Mouse (Mus musculus) right cerebral cortex, postnatal 10 days (tissue): ENCODE results near the gene Pds5b.
"Not testable (repeated sequence)": the region's sequence is repeated elsewhere in the genome, so short reads cannot be mapped to it uniquely, and the experiment has no call there.

Experiments
- DNase-seq, 2 experiments: peaks; one replicate each; pipeline ENCODE4 v3.0.0; 2021; ENCODE audit warnings: low spot score in 2 of 2

Gene Pds5b

DNA sequence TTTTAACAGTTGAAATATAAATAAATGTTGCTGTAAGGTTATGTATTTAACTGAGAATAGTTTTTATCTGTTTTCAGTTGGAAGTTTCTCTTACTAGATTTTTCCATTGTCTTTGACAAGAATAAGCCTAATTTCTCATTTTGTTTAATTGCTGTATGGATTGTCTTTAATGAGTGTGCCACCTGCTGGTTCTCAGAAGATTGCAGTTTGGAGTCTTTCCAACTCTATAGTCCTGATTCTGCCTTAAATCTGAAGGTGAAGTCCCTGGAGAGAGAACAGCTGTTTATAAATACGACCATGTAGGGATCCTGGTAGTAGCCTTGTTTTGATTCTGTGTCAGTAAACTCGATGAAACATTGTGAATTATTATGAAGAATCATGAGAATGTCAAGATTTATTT is 29.2 kb downstream of the Pds5b start:
- DNase-seq = peak in 1 of 2 experiments; percentile 48

DNA sequence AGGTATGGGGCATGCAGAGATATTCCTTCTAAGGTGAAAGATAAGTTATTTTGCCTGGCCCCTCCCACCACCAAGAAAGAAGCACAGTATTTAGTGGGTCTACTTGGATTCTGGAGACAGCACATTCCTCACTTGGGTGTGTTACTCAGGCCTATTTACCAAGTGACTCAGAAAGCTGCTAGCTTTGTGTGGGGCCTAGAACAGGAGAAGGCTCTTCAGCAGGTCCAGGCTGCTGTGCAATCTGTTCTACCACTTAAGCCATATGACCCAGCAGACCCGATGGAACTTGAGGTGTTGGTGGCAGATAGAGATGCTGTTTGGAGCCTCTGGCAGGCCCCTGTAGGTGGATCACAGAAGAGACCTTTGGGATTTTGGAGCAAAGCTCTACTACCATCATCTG is 33.1 kb downstream of the Pds5b start:
- not testable (repeated sequence) for DNase-seq

DNA sequence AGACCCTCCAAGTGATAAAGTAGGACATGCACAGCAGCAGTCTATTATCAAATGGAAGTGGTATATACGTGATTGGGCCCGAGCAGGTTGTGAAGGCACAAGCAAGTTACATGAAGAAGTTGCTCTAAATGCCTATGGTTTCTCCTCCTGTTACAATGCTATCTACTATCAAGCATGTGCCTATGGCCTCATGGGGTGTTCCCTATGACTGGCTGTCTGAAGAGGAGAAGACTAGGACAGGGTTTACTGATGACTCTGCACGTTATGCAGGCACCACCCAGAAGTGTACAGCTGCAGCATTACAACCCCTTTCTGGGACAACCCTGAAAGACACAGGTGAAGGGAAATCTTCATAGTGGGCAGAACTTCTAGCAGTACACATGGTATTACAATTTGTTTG is 33.6 kb downstream of the Pds5b start:
- DNase-seq = not testable (repeated sequence)

DNA sequence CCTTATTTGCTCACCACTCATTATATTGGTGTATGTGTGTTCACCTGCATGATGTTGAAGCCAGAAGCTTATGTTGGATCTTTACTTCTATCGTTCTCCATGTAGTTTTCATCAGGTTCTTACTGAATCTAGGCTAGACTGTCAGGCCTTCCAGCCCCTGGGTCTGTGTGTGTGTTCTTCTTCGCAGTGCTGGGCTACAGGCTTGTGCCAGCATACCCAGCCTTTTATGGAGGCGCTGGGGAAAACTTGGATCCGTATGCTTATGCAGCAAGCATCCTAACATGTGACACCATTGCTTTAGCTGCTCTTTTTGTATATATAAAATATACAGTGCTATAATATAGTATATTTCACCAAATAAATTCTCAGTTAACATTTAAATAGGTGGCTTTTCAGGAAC is 38.0 kb downstream of the Pds5b start:
- DNase-seq = no peak

DNA sequence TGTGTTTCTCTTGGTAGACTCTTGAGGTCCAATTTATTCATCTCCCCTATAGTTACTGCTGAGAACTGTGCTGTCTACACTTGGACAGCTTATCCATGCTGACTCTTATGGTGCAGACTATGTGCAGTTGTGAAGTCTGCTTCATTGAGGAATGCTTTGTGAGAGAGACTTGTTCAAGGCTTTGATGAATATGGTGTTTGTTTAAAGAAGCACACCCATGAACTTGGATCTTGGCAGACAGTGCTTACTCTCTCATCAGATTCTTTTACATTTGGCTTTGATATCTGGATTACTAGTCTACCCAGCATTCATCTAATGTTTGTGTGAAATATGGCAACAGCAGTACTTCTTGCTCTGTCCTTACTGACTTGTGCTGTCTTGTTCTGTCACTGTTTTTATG is 39.9 kb downstream of the Pds5b start:
- DNase-seq = no peak

DNA sequence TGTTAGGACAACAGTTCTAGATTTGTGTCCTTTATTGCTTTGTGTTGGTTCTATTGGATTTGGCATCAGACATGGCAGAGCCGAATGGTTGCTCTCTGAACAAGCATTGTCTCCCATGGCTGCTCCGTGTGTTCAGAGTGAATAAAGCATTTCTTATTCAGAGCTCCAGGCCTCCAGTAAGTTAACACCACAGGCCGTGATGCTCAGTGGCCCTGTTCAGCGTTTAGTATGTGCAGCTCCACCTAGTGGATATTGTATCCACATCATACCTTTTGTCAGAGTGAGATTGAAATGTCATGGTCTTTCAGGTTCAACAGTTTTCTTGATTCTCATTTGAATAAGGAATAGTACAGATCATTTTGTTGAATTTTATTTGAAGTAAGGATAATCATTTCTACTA is 44.2 kb downstream of the Pds5b start:
- no peak for DNase-seq

DNA sequence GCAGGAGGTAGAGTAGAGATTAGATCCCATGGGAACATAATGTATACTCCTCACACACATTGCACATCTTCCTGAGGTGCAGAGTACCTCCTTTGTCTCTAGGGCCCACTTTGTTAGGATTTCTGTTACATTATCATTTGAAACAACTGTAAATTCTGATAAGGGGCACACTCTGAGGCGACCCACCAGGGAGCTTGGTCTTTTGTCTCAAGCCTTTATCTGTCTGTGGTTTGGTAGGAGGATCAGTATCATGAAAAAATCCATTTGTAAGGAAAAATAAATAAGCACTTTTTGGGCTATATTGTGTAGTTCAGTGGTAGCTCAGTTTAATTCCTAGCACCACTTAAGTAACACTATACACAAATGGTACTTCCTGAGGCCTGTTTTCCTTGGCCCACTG is 51.1 kb downstream of the Pds5b start:
- DNase-seq = no peak

DNA sequence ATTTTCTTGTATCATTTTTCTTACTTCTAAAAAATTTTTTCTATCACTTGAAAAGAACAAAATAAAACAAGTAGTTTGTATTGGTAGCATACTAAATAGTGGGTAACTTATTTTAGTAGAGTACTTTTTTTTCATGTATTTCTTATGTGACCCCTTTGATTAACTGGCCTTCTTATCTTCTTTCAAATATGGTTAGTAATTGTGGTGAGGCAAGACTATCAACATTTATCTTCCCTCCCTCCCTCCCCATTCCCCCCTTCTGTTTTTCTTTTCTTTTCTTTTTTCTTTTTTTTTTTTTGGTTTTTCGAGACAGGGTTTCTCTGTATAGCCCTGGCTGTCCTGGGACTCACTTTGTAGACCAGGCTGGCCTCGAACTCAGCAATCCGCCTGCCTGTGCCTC is 63.5 kb downstream of the Pds5b start:
- not testable (repeated sequence) for DNase-seq

DNA sequence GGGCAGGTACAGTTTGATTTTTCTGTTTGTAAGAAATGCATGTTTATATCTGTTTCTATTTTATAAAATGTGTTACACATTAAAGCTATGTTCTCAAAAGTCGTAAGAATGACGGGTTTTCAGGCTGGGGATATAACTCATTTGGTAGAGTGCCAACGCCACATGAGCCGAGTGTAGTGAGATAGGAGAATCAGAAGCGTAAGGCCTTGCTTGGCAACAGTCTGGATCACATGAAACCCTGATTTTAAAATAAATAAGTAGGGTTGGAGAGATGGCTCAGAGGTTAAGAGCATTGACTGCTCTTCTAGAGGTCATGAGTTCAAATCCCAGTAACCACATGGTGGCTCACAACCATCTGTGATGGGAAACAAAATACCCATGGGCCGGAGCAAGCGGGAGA is 65.8 kb downstream of the Pds5b start:
- no peak for DNase-seq

DNA sequence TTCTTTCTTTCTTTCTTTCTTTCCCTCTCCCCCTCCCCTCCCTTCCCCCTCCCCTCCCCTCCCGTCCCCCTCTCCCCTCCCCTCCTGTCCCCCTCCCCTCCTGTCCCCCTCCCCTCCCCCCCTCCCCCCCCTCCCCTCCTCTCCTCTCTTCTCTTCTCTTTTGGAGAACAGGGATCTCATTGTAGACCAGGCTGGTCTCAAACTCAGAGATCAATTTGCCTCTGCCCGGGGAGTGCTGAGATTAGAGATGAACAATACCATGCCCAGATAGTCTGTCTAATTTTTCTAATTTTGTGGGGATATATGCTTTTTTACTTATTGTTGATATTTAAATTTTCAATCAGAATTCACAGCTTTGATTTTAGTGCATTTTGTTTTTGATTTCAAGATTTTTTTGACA is 67.1 kb downstream of the Pds5b start:
- no peak for DNase-seq

DNA sequence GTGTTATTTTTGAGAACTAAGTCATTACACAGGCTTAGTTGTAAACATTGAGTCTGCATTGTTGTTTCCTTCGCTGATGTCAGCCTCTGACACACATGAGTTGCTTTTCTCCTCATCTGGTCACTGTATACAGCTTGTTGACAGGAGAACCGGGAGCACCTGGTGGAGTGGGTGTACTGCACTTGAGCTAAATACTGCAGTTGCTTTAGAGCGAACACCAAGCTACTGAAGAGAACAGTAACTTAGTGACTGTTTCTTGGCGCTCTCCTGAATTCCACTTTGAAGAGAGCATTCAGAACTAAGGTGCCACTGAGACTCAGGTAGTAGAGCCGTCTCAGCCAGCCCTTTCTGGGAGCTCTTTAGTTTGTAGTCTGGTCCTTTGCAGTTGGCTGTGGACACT is 83.1 kb downstream of the Pds5b start:
- DNase-seq = no peak

DNA sequence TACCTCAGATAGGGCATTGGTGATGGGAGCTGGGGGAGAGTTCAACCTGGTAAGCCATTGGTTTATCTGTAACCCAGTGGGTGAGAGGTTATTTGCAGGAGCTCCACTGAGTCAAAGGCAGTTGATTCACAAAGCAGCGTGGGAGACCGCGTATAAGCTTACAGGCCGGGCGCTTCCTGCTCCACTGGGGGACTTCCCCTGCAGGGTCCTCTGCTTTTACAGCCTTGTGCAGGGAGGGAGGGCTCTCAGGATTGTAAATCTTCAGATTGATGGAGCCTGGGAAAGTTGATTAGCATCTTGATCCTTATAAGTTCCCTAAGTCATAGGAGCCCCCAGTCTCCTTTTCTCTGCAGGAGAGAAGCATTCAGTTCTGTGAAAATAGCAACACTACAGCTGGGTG is 98.9 kb downstream of the Pds5b start:
- DNase-seq = no peak

DNA sequence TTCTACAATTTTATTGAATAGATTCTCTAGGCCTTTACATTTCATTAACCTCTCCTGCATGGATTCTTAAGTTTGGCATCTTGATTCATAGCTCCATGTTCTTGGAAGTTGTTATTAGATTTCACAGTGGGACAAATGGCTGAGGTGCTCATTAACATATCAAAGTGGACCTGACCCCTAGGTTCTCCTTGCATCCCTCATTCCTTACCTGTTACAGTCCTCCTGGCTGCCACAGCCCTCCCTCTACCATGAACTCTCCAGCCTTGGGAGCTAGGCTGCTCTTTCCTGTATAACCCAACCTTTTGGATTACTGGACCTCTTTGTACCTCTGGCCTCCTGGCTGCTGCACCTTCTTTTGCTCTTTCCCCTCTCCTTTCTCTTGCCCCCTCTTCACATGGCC is 99.5 kb downstream of the Pds5b start:
- no peak for DNase-seq

DNA sequence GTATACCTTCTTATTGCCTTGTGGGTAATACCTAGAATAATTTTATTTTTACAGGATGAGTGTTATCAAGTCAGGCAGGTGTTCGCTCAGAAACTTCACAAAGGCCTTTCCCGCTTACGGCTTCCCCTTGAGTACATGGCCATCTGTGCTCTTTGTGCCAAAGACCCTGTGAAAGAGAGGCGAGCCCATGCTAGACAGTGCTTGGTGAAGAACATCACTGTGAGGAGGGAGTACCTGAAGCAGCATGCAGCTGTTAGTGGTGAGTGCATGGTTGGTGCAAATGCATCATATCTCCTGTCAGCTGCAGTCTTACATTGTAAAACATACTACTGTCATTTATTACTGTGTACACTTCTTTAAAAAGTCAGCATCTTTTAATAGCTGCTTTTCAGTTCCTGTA is 114.7 kb downstream of the Pds5b start:
- no peak for DNase-seq

DNA sequence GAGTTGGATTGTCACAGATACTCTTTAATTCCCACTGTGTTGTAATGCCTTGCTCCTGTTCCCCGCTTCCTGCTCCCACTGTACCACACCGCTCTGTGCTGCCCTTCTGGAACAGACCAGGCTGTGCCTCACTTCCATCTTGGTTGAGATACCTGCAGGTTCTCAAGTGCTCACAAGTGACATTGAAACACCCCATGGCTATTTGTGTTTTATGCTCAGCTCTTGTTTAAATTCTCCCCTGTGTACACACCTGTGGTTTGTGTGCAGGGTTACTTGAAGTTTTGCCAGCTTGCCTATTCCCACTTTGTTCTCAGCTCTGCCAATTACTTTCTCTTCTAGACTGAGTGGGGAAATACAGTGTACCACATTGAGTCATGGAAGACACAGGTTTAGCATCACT is 115.5 kb downstream of the Pds5b start:
- no peak for DNase-seq

DNA sequence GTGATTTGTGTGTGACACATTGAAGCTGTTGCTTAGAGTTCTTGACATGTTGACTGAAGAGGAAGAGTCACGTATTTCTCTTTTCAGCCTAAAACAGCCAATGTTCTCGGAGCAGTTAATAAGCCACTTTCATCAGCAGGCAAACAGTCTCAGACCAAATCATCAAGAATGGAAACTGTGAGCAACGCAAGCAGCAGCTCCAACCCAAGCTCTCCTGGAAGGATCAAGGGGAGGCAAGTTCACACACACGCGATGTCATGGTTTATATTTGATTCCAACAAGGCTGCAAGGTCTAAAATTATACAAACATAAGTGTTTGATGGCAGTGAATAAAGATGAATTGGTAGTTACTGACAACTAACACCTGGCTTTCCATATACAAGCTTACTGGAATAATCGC is 120.6 kb downstream of the Pds5b start:
- no peak for DNase-seq

DNA sequence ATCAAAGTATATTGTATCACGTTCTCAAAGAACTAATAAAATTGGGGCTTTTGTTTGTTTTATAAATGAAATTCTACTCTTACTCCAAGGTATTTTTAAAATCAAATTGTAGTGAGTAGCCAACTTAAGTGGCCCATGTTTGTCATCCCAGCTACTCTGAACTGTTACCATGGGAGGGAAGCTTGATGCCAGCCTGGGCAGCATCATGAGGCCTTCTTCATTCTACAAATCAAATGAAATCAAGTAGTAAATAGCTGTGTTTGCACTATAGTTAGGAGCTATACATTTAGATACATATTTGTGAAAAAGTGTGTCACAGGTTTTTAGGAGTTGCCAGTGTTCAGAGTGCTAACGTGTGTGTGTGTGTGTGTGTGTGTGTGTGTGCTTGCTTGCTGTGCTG is 126.5 kb downstream of the Pds5b start:
- no peak for DNase-seq

DNA sequence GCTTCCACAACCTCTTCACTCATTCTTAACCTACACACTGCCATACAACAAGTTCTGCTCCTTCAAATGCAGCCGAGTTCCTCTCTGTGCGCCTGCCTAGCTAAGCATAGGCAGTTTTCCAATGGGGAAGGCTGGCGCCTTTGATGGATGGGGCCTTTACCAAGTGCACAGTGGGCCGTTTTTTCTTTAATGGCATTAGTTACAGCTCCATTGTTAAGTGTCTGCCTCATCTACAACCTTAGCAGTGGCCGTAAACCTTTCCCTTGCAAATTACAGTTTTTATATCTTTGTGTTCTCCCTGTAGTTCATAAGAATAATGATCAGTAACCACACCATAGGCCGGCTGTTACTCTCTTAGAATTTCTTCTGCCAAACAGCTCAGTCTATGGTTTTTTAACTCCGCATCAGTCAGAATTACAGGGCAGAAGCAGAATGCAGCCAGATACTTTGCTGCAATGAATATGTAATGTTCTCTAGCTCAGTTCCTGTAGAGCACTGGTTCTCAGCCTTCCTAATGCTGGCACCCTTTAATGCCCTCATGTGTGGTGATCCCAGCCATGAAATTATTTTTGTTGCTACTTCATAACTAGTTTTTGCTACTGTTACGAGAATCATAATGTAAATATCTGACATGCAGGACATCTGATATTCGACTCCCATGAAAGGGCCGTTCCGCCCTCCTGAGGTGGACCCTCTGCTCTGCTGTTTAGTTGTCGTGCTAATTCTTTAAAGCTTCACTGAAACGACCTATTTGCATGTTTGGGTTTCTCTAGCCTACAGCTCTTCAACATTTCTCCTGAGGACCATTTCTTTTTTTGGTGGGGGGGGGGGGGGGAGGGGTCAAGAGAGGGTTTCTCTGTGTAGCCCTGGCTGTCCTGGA is 140.8 kb downstream of the Pds5b start:
- peak in 1 of 2 experiments; percentile 15 for DNase-seq

DNA sequence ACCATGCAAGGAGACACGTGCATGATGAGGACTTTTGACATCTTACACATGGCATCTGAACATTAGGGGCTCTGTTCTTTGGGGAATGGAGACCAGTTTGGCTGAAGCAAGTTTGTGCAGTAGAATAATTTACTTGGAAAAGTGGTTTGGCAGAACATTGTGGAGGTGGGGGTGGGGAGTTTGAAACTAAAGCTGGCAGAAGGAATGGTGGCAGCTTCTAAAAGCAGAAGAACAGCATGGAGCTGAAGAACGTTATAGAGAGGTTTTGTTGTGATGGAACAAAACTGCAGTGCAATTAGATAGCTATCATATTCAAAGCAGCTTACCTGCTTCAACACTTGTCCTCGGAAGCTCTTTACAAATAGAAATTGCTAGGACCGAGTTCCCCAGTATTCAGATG is 141.9 kb downstream of the Pds5b start:
- DNase-seq = no peak

DNA sequence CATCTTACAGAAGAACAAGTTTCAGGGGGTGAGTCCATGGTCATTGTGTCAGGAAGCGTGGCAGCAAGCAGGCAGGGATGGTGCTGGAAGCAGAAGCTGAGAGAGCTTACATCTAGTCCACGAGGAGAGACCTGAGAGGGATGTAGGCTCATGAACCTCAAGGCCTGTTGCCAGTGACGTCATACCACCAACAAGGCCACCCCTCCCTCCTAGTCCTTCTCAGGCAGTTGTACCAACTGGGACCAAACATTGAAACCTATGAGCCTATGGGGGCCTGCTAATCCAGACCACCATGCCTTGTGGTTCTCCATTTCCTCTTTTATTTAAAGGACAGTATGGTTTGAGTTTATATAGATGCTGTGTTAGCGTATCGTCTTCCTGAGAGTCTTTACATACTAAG is 143.2 kb downstream of the Pds5b start:
- DNase-seq = no peak

DNA sequence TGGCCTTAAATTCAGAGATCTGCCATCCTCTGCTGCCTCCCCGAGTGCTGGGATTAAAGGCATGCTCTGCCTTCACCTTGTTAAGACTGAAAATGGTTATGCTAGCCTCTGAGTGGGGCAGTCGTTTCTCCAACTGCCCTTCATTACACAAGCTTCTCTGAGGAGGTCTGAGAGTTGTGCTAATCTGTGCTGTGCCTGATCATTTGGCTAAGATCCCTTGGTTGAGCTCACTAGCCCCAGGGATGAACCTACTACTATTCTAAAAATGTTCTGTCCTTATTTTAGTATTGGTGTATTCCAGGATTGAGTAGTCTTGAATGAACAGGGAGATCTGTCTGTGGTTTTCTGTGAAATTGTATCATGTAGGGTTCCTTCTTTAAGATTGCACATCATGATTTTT is 144.5 kb downstream of the Pds5b start:
- DNase-seq = no peak

DNA sequence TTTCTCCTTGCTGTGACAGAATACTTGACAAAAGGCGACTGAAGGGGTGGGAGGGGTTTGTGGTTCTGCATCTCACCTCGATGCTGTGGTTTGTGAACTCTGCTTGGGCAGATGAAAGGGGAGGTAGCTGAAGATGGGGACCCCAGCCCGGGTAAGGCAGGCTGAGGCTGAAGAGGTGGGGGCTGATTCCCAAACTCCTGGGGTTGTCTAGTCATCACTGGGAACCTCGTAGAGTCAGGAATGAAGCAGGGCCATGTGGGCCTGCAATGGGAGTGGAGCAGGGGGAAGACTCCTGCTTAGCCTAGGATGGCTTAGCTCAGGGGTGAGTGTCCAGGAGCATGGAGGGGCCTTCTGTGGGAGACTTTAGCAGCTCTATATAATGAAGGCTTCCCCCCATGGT is 145.3 kb downstream of the Pds5b start:
- DNase-seq = no peak

DNA sequence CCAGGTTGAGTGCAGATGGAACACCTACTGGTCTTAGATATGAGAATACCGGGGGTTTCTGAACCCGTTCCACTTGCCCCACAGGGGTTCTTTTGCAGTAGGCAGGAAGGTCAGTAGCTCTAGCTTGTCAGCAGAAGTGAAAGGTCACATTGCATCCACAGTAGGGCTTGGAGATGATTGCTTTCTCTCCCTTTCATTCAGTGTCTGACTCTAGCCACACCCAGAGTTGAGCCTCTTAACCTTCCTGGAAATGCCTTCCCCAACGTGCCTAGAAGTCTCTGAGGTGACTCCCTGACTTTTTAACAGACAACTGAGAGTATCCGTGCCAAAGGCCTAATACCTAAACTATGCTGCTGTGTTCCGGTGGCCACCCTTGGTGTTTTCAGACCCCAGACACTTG is 146.0 kb downstream of the Pds5b start:
- no peak for DNase-seq

DNA sequence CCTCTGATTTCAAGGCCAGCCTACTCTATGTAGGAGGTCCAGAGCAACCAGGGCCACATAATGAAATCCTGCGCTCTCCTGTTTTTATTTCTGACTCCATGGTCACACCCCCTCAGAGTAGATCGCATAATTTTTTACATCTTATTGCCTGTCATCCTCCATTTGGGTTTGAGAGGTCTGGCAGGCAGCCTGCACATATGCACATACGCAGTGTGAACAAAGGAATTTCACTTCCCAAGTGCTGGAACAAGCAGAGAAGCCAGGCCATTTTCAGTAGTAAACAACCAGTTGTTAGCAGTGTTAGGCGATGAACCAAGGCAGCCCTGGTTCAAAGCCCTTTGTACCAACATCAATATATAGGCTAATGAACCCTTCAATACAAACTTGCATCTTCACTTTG is 147.6 kb downstream of the Pds5b start:
- peak; percentile 41 to 44 for DNase-seq
